In the genomic region with DNA sequence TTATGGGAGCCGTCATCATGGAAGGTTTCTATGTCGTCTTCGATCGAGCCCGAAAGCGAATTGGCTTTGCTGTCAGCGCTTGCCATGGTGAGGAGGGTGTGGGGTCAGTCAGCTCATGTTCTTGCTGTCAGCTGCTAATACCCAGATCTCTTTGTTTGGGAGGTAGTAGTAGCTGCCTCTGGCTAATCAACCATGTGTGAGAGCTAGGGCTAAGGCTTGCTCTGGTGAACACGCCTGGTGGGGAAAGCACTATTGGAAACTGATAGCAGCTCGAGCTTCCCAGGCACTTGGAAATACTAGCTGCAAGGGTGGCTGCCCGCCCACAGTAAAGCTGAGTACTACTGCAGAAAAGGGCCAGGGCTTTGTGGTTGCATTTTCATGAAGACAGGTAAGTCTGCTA, we compare ENCODE assay signal across 21 mouse cellular contexts. TPM values are rescaled to one million over a fixed set of nuclear protein-coding genes. Genes with fewer than 3 reads are reported as not detected.
DNase-seq lines count a peak whose midpoint lies in the region; ATAC-seq and TF ChIP-seq lines count a peak whose summit lies in the region.
"Had no signal": no experiment of that assay in that cellular context is flagged by ENCODE, and none has a peak within 500 bp of the region (broad histone marks: within the 10 kb centered on the region; RNA-seq: fewer than 3 reads in every experiment).

No protein-coding gene starts in this region.

- no peak for TF ChIP-seq CTCF in kidney, postnatal 0 days (IDR thresholded peaks at IDR 0.05; ENCODE audit: low read depth)

- no peak overlapping the region for H3K4me3 ChIP-seq in kidney, embryonic 15.5 days (replicated peaks)
- no peak overlapping the region for H3K4me3 ChIP-seq in kidney, postnatal 0 days (replicated peaks; ENCODE audit: low read depth, low read length)
- H3K4me3 ChIP-seq: embryonic facial prominence, embryonic 13.5 days; embryonic facial prominence, embryonic 15.5 days; erythroblast, embryonic 14.5 days; forebrain, embryonic 10.5 days; forebrain, embryonic 12.5 days had no signal

- H3K27ac ChIP-seq in kidney, embryonic 15.5 days: 0 out of 2 replicates have a peak overlapping the region, but pooled peaks have one; percentile 37
- H3K27ac ChIP-seq in kidney, postnatal 0 days: no peak overlapping the region
- H3K27ac ChIP-seq: embryonic facial prominence, embryonic 13.5 days; embryonic facial prominence, embryonic 15.5 days; forebrain, embryonic 10.5 days; forebrain, embryonic 12.5 days had no signal

- H3K36me3 ChIP-seq in kidney, embryonic 15.5 days: peaks cover 96% of the 10 kb centered on the region
- H3K36me3 ChIP-seq in kidney, postnatal 0 days (ENCODE audit: insufficient read depth, low read length): peaks cover 59% of the 10 kb centered on the region

- no peak for DNase-seq in kidney, postnatal 36 days
- DNase-seq in kidney, postnatal 0 days (ENCODE audit: low spot score): peak; percentile 67
- DNase-seq in kidney, adult 11 months: no peak
- DNase-seq: adrenal gland, adult 2 months; adrenal gland, postnatal 10 days; adrenal gland, postnatal 25 days; cerebellum, adult 11 months; cerebellum, adult 18-20 months; cerebellum, adult 8-10 months; cerebellum, adult 9-11 months; cerebellum, postnatal 14 days; cerebellum, postnatal 36 days; embryo, embryonic 11 days had no signal

- no peaks in the 10 kb centered on the region for H3K4me1 ChIP-seq in kidney, embryonic 15.5 days
- no peaks in the 10 kb centered on the region for H3K4me1 ChIP-seq in kidney, postnatal 0 days (replicated peaks; ENCODE audit: insufficient read depth, low read length)
- H3K4me1 ChIP-seq: embryonic facial prominence, embryonic 13.5 days; embryonic facial prominence, embryonic 15.5 days; forebrain, embryonic 10.5 days; forebrain, embryonic 12.5 days had no signal

- 76% methylated on average over 10 of the region's 10 CpGs for WGBS in kidney, embryonic 15.5 days
- 54% methylated on average over 10 of the region's 10 CpGs for WGBS in kidney, postnatal 0 days

- no peak overlapping the region for H3K9ac ChIP-seq in kidney, embryonic 15.5 days
- H3K9ac ChIP-seq in kidney, postnatal 0 days (ENCODE audit: low read depth, low read length): no peak overlapping the region
- H3K9ac ChIP-seq: embryonic facial prominence, embryonic 13.5 days; embryonic facial prominence, embryonic 15.5 days; forebrain, embryonic 12.5 days had no signal

- ATAC-seq in kidney, embryonic 15.5 days (replicated peaks; ENCODE audit: low FRiP score): peak; percentile 52; the same call in 1 of the 2 replicates
- peak; percentile 36; the same call in 1 of the 2 replicates for ATAC-seq in kidney, postnatal 0 days (replicated peaks; ENCODE audit: low FRiP score, low read depth)
- ATAC-seq: forebrain, embryonic 14.5 days; forebrain, embryonic 16.5 days had no signal

- H3K9me3 ChIP-seq in kidney, embryonic 15.5 days (replicated peaks): no peaks in the 10 kb centered on the region
- H3K9me3 ChIP-seq in kidney, postnatal 0 days (replicated peaks; ENCODE audit: low read length): no peaks in the 10 kb centered on the region
- H3K9me3 ChIP-seq: embryonic facial prominence, embryonic 13.5 days; embryonic facial prominence, embryonic 15.5 days; forebrain, embryonic 10.5 days; forebrain, embryonic 12.5 days had no signal

- no peaks in the 10 kb centered on the region for H3K27me3 ChIP-seq in kidney, embryonic 15.5 days
- no peaks in the 10 kb centered on the region for H3K27me3 ChIP-seq in kidney, postnatal 0 days (ENCODE audit: insufficient read depth, low read length)
- H3K27me3 ChIP-seq: embryonic facial prominence, embryonic 13.5 days; embryonic facial prominence, embryonic 15.5 days; forebrain, embryonic 12.5 days had no signal

- H3K4me2 ChIP-seq in kidney, embryonic 15.5 days: no peak overlapping the region
- H3K4me2 ChIP-seq in kidney, postnatal 0 days (ENCODE audit: low read length): no peak overlapping the region
- H3K4me2 ChIP-seq: embryonic facial prominence, embryonic 13.5 days; embryonic facial prominence, embryonic 15.5 days; forebrain, embryonic 12.5 days had no signal

RNA-seq across cellular contexts. Expression of a gene that starts 21.0 kb away (rescaled TPM):
- 32.9 and 33.9 TPM in 2 replicates for polyA plus RNA-seq in kidney, embryonic 15.5 days (2015; fragmentation: Nextera tagmentation; extraction: Ambion mirVana)
- 26.5 and 29.1 TPM in 2 replicates for polyA plus RNA-seq in kidney, postnatal 0 days (2015; fragmentation: Nextera tagmentation; extraction: Ambion mirVana)

RNA-seq across cellular contexts. Expression of a gene that starts 30.9 kb away (rescaled TPM):
- polyA plus RNA-seq in kidney, embryonic 15.5 days (2015; fragmentation: Nextera tagmentation; extraction: Ambion mirVana): 28.3 and 30.6 TPM in 2 replicates
- polyA plus RNA-seq in kidney, postnatal 0 days (2015; fragmentation: Nextera tagmentation; extraction: Ambion mirVana): 20.1 and 20.6 TPM in 2 replicates

RNA-seq across cellular contexts. Expression of a gene that starts 46.9 kb away (rescaled TPM):
- 19.4 and 22.0 TPM in 2 replicates for polyA plus RNA-seq in kidney, embryonic 15.5 days (2015; fragmentation: Nextera tagmentation; extraction: Ambion mirVana)
- polyA plus RNA-seq in kidney, postnatal 0 days (2015; fragmentation: Nextera tagmentation; extraction: Ambion mirVana): 18.2 and 19.7 TPM in 2 replicates

RNA-seq across cellular contexts. Expression of a gene that starts 47.3 kb away (rescaled TPM):
- polyA plus RNA-seq in kidney, embryonic 15.5 days (2015; fragmentation: Nextera tagmentation; extraction: Ambion mirVana): 57.4 and 62.3 TPM in 2 replicates
- polyA plus RNA-seq in kidney, postnatal 0 days (2015; fragmentation: Nextera tagmentation; extraction: Ambion mirVana): 36.0 and 36.4 TPM in 2 replicates
